Comparison of ENCODE assay signal across 15 mouse cellular contexts in genomic region chr2:159062666-159063065, GRCm38 (mm10).
"Had no signal": no experiment of that assay in that cellular context is flagged by ENCODE, and none has a peak within 500 bp of the region (broad histone marks: within the 10 kb centered on the region; RNA-seq: fewer than 3 reads in every experiment).

No protein-coding gene starts in this region.

- ATAC-seq: midbrain, embryonic 13.5 days; midbrain, embryonic 16.5 days had no signal

- H3K27ac ChIP-seq: liver, embryonic 14.5 days; lung, embryonic 15.5 days; midbrain, embryonic 10.5 days; midbrain, embryonic 13.5 days; neural tube, embryonic 13.5 days; neural tube, embryonic 15.5 days had no signal

- H3K36me3 ChIP-seq: lung, embryonic 15.5 days; midbrain, embryonic 10.5 days; midbrain, embryonic 13.5 days; neural tube, embryonic 13.5 days; neural tube, embryonic 15.5 days had no signal

- H3K9me3 ChIP-seq: lung, embryonic 15.5 days; midbrain, embryonic 10.5 days; midbrain, embryonic 13.5 days; neural tube, embryonic 13.5 days; neural tube, embryonic 15.5 days had no signal

- H3K4me3 ChIP-seq: lung, embryonic 15.5 days; midbrain, embryonic 10.5 days; midbrain, embryonic 13.5 days; myocyte; neural tube, embryonic 13.5 days; neural tube, embryonic 15.5 days had no signal

- H3K27me3 ChIP-seq: lung, embryonic 15.5 days had no signal

- H3K9ac ChIP-seq: liver, embryonic 14.5 days; lung, embryonic 15.5 days; midbrain, embryonic 13.5 days; neural tube, embryonic 13.5 days; neural tube, embryonic 15.5 days had no signal

- H3K4me1 ChIP-seq: lung, embryonic 15.5 days; midbrain, embryonic 13.5 days had no signal

- H3K4me2 ChIP-seq: lung, embryonic 15.5 days; midbrain, embryonic 13.5 days; neural tube, embryonic 13.5 days; neural tube, embryonic 15.5 days had no signal

- DNase-seq: retina, postnatal 1 day; right cerebral cortex, adult 18-20 months; right cerebral cortex, postnatal 4 days; spleen, adult 18-20 months; thymus, adult 18-20 months; thymus, postnatal 14 days; thymus, postnatal 36 days had no signal
